Mouse (Mus musculus): Measurements from ENCODE around the gene Lcp1.

The Lcp1 gene

GRCm38 (mm10) chr14:75176425-75177045 is 45.6 kb downstream of the Lcp1 start:
- peak; percentile 45 to 75 for DNase-seq (ENCODE audit: low spot score in 2 of 2)

DNA sequence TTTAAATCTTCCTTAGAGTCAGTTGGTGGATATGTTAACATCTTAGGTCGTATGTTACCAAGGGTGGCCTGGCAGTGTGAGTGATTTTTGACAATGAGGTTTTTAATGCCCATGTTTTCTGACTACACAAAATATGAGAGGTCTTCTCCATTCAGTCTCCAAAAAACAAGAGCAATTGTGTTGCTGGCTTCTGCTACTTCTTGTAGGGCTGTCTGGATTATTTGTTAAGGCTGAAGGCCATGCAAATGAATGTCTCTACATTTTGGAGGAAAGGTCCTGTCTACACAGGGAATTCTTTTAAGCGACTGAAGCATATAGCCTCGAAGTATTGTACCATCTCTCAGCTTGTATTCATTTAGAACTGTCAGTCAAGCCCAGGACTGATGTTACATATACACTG is 46.5 kb downstream of the Lcp1 start:
- DNase-seq (ENCODE audit: low spot score in 2 of 2), result no peak

- DNase-seq (ENCODE audit: low spot score in 2 of 2), result peak; percentile 69 to 82
Observed at GRCm38 (mm10) chr14:75178384-75178793, 47.5 kb downstream of the Lcp1 start.

DNA sequence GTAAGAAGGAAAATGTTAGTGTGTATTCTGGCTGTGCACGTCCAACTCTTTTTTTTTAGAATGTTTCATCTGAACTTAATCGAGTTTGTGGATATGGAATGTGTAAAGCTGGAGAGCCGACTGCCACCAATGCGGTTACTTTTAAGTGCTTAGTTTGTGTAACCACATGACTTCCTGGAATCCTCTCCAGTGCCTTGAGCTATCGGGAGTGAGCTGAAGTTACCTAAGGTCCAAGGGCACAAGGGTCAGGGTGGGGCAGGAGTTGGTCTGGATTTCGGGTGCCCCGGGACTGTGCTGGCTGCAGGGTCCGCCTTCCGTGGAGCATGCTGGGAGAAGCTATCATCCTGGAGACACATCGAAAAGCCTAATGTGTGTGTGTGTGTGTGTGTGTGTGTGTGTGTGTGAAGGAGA is 47.9 kb downstream of the Lcp1 start:
- peak; percentile 56 to 78 for DNase-seq (ENCODE audit: low spot score in 2 of 2)

GRCm38 (mm10) chr14:75179255-75179963 is 48.5 kb downstream of the Lcp1 start:
- peak; percentile 56 to 77 for DNase-seq (ENCODE audit: low spot score in 2 of 2)

DNA sequence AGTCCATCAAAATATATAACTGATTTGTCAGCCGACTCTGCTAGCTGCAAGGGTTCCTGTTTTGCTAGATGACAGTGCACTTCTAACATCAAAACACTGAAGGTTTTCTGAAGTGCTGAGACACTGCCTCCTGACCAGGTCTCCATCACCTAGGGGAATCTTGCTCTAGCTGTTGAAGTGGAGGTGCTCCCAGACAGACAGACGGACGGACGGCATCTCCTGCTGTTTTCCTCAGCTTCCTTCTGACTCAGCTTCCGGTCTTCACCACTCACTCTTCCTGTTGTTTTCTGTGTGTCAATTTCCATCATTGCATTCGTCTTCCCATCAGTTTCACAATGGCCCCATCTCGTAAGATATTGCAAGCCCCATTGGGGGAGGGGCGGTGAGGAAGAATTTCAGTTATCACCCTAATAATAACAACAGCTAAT is 49.7 kb downstream of the Lcp1 start:
- DNase-seq (ENCODE audit: low spot score in 2 of 2), result peak in 1 of 2 experiments; percentile 53

GRCm38 (mm10) chr14:75181062-75181935 is 50.4 kb downstream of the Lcp1 start:
- DNase-seq (ENCODE audit: low spot score in 2 of 2), result peak in 1 of 2 experiments; percentile 30

- no peak for DNase-seq (ENCODE audit: low spot score in 2 of 2)
Observed at GRCm38 (mm10) chr14:75182378-75182777, 51.5 kb downstream of the Lcp1 start.

DNA sequence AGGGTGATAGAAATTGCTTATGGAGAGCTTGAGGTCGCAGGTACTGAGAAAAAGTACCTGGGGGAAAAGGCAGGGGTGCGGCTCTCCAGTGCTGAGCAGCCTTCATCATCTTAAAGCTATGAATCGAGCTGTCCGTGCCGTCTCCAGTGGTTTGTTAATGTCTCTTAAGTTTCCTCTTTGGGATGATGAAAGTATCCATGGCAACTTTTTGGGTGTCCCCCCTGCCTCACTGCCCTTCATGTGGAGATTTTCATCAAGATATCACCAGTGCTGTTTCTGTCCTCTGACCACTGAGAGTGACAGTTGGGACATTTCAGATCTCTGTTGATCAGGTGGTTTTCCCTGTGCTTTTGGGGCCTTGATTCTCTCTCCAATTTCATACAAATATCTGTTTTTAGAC is 51.9 kb downstream of the Lcp1 start:
- DNase-seq (ENCODE audit: low spot score in 2 of 2), result no peak

DNA sequence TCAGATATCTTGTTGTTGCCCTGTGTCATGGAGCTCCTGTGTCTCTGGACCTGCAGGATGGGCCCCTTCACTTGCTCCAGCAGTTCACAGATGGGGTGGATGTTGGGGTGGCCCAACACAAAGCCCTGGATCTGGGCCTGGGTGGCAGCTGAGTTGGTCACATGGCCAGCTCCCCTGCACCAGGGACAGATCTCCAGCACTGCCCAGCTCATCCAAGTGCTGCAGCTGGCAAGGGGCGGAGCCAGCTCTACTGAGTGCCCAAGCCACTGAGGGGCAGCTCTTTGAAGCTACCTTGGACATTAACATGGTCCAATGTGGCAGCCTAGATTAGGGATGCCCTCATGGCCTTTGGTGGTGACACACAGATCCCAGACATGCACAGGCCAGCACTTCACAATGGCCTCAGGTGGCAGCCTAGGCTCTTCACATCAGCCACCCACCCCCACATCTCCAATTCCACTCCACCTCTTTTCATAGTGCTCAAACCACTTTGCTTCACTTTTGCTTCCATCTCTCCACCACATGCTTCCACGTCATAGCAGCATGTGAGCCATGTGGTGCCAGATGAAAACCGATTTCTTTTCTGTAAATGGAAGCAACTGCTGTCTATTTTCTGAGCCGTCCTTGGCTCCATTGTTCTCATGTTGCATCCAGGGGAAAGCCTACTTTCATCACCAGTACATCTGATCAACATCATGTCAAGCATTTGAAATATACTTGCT is 53.3 kb downstream of the Lcp1 start:
- DNase-seq (ENCODE audit: low spot score in 2 of 2), result no peak

DNA sequence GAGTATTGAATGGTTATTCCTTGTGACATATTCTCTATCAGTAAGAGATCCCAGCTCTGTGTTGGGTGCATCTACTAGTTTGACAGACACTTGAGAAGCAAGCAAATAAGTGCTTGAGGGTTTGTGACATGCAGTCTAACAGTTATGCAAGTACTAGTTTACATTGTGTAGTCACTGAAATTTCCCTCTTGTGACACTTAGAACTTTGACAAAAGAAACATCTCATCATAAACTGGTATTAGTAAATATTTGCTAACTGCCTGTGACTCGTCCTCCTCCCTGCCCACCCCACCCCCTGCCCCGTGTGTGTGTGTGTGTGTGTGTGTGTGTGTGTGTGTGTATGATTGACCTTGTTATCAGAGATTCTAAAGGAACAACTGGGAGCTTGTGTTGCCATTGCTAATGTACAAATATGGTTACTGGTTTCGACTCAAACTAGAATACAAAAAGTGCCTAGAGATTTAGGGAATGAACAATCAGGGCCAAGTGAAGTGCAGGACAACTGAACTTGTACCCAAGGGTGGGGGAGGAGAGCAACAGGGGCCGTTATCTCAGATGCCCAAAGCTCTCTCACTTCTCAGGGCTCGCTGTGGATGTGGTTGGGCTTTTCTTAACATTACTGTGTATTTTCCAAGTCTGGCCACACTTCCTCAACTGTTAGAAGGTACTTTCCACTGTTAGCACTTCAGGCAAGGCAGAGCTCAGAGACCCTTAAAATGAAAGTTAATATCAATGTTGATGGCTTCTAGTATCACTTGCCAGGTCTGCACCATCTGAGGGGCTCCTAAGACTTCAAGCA is 55.1 kb downstream of the Lcp1 start:
- DNase-seq (ENCODE audit: low spot score in 2 of 2), result no peak

GRCm38 (mm10) chr14:75186858-75187415 is 56.0 kb downstream of the Lcp1 start:
- no peak for DNase-seq (ENCODE audit: low spot score in 2 of 2)

DNA sequence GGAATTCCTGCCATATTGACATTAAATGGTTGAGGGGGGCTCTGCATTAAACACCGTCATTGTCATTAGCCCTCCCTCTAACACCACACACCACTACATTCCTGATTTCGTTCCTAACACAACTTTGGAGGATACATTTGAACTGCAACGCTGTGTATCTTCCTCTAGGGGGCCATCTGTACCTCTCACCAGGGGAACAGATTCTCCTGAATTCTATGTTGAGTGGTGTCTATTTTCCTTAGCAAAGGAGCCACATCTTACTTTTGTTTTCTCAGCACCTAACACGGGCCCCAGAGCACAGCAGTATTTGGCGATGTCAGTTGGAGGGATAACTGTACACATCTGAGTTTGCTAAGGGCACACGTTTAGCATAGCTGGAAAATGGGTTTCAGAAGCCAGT is 57.6 kb downstream of the Lcp1 start:
- DNase-seq (ENCODE audit: low spot score in 2 of 2), result no peak

DNA sequence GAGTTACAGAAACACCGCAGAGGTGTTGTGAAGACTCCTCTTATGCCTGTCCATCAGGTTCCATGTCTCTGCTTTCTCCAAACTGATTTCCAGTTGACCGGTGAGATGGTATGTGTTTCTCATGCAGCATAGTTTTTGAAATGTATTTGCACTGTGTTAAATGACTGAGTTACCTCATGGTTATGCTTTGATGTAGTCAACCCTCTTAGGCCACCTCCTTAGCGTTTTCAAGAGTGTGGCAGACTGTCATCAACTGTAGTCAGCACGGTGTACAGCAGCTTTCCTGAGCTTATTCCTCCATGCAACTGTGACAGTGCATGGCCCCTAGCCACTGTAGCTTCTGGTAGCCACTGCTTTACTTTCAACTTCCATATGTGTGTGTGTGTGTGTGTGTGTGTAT is 58.1 kb downstream of the Lcp1 start:
- no peak for DNase-seq (ENCODE audit: low spot score in 2 of 2)

DNA sequence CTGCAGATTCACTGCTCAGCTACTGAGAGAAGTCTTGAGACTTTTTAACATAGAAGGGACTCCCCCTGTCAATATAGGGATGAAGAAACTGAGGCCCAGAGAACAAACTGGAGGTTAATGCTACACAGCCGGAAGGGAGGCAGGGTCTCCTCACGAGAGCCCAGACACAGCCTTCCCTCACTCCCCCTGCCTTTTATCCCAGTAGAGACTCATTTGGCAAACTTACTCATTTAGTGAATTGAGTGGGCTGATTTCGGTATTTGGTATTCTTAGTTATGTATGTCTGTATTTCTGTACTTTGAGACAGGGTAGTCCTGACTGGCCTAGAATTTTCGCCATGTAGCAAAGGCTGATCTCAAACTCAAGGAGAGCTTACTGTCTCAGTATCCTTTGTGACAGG is 59.8 kb downstream of the Lcp1 start:
- DNase-seq (ENCODE audit: low spot score in 2 of 2), result no peak

DNA sequence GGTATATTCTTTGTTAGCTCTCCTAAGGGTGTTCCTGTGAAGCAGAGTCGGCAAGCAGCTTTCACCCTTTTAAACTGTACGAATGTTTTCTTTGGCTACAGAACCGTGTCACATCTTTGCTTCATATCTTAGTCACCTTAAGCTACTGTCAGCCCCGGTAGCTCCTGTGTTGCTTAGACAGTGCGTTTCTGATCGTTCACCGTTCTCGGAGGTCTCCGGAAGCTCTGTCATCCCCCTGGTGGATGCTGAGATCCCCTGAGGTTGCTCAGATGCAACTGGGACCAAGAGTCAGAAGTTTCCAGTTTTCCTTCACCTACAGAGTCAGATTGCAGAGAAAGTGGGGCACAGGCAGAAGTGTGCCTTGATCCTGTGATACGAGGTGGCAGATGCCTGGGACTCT is 61.5 kb downstream of the Lcp1 start:
- DNase-seq (ENCODE audit: low spot score in 2 of 2), result no peak

- DNase-seq (ENCODE audit: low spot score in 2 of 2), result no peak
Observed at GRCm38 (mm10) chr14:75192858-75193257, 62.0 kb downstream of the Lcp1 start.

GRCm38 (mm10) chr14:75195530-75195929 is 64.6 kb downstream of the Lcp1 start:
- DNase-seq (ENCODE audit: low spot score in 2 of 2), result peak; percentile 34 to 66

GRCm38 (mm10) chr14:75197027-75197426 is 66.1 kb downstream of the Lcp1 start:
- DNase-seq (ENCODE audit: low spot score in 2 of 2), result peak; percentile 66 to 81

DNA sequence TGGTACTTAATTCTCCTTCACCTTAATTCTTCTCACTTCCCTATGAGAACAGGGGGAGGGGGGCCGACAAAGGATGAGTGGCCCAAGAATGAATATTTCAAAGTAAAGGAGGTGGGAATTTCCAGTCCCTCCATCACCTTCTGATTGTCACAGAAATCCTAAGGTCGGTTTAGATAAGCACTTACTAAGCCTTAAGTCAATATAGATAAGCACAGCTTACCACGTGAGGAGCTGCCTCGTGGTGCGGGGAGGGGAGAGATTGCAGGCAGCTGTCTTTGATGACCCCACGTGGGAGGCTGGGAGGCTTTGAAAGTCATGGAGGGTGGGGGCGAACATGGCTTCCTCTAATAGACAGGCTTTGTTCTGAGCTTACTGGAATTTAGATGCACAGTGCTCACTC is 66.8 kb downstream of the Lcp1 start:
- DNase-seq (ENCODE audit: low spot score in 2 of 2), result no peak
